Mouse (Mus musculus) mammary gland, adult 2 months (tissue): Measurements from ENCODE around the gene Ppib. TPM values are rescaled to one million over a fixed set of nuclear protein-coding genes. Genes with fewer than 3 reads are reported as not detected.

Source experiments
- polyA plus RNA-seq: library from polyadenylated mRNA; depleted of rRNA; stranded (reverse); fragments of >200 nt; gene quantifications from 2 replicates; pipeline ENCODE4 v1.2.3, GENCODE M21; 2012; ENCODE audit warnings: low replicate concordance; rRNA removed

Ppib gene
- polyA plus RNA-seq, result 126 and 168 TPM in 2 replicates

GRCm38 (mm10) chr9:66059583-66060307 lies at the start of gene Ppib:
Gene Ppib, plus strand, starts transcription at chr9:66060222.

DNA sequence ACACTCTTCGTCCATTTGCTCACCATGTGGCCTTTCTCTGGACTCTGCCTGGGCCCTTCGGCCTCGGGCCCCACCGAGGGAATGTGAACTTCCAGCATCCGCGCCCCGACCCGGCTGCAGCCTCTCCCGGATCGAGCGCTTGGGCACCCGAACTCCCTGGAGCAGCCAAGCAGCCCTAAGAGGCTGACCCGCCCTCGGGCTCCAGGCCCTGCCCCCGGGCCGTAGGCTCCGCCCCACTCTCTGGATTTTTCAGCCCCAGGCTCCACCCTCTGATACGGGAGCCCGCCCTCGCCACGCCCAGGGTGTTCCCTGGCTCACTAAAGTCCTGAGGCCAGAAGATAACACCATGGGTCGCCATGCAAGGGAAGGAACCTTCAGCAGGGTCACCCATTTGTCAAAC lies 9.6 kb downstream of the Ppib start, which contains the start of gene Snx22:
TSS of gene Snx22 (minus strand) at position 137 of the 400 bp plus-strand sequence.

Other genes with a start within 250 kb of the Ppib start
- gene Zfp609, start 232.7 kb upstream of the Ppib start, polyA plus RNA-seq, result 6.4 and 7.6 TPM in 2 replicates
- 0.67 and 1.1 TPM in 2 replicates for gene Pclaf, start 170.0 kb upstream of the Ppib start, polyA plus RNA-seq
- gene Trip4, start 151.4 kb upstream of the Ppib start, polyA plus RNA-seq, result 5.6 and 11.5 TPM in 2 replicates
- gene Csnk1g1, start 151.3 kb upstream of the Ppib start, polyA plus RNA-seq, result 4.8 and 7.8 TPM in 2 replicates
- 4.1 and 5.7 TPM in 2 replicates for gene Snx22, start 9.5 kb downstream of the Ppib start, polyA plus RNA-seq
- gene Snx1, start 66.4 kb downstream of the Ppib start, polyA plus RNA-seq, result 37.5 and 52.5 TPM in 2 replicates
- 6.4 and 15.2 TPM in 2 replicates for gene Ciao2a, start 66.4 kb downstream of the Ppib start, polyA plus RNA-seq
- 5.1 and 5.8 TPM in 2 replicates for gene Dapk2, start 98.0 kb downstream of the Ppib start, polyA plus RNA-seq